Mouse (Mus musculus): ENCODE results near the gene Magohb. TPM values are rescaled to one million over a fixed set of nuclear protein-coding genes. Genes with fewer than 3 reads are reported as not detected.
"Not testable (repeated sequence)": the region's sequence is repeated elsewhere in the genome, so short reads cannot be mapped to it uniquely, and the experiment has no call there.

Magohb gene
- total RNA-seq (2021) = 1 to 10 TPM; 7.7 to 8.9 TPM
- long read RNA-seq, experiment 1, transcript Magohb-201 (5 exons, 767 nt) = major isoform, 8 of 8 reads
- long read RNA-seq, experiment 1, partial matches to known transcripts = 0 of 8 reads
- long read RNA-seq, experiment 1, other reads (novel, unspliced or antisense) = 0 of 8 reads
- long read RNA-seq, experiment 2, transcript Magohb-201 (5 exons, 767 nt) = major isoform, 6 of 6 reads
- long read RNA-seq, experiment 2, partial matches to known transcripts = 0 of 6 reads
- long read RNA-seq, experiment 2, other reads (novel, unspliced or antisense) = 0 of 6 reads

DNA sequence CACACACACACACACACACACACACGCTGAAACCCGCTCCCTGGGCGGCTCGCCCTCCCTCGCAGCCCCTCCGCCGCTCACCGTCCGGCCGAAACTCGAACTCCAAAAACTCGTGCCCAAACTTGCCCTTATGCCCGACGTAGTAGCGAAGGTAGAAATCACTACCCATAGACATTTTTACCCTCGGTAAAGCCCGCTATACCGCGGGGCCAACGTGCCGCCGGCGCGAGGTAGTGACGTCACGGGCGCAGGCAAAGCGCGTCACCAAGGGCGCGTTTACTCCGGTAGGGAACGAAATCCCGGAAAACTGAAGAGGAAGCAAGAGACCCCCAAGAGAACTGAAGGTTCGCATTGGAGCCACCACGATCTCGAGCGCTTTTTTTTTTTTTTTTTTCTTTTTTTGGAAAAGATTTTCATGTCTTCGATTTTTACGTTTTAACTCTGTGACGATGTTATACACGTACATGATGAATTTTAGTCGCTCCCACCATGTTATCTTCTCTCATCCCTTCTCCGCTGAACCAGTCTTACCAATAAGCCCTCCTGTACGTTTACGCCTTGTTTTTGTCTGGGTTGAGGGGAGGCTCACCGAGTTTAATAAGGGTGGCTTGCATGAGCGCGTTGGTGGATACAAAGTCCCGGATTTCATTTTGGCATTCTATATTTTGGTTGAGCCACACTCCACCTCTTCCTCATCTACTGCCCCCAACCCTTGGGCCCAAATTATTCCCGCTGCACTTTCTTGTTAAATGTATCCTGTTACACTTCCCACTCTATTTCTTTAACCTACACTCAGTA, at the start of gene Magohb:
Gene Magohb (minus strand): TSS at position 254 of the 798 bp plus-strand sequence.
- DNase-seq = peak; percentile 84 to 94

DNA sequence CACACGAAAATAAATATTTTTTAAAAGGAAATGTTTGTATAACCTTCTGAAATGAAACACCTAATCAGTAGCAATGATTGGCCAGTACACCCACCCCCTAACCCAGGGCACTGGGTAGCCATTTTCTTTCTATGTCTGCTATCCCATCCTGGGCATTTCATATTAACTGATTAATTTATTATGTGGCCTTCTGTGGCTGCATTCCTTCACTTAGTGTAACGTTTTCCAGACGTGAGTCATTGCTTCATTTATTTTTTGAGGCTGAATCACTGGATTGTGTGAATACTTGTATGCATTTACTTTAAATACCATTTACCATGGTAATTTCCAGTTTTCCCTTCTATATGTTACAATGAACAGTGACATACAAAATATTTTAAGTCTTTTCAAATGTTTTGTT, 47.0 kb upstream of the Magohb start:
- DNase-seq = no peak

DNA sequence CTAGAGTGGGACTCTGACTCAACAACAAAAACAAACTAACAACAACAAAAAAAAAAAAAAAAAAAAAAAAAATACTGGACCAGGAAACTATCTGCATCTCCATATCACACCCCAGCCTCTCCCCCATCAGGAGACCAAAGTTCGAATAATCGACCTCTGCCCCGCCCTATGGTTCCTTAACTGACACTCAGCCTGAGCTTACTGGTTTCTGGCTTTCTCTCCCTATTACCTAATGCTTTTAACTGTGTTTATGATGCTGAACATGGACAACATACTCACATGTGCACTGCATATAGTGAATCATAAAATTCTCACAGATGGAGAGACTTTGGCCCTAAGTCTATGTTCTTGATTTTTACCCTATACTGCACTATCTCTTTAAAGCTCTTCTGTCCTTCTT, 46.3 kb upstream of the Magohb start:
- DNase-seq = no peak

DNA sequence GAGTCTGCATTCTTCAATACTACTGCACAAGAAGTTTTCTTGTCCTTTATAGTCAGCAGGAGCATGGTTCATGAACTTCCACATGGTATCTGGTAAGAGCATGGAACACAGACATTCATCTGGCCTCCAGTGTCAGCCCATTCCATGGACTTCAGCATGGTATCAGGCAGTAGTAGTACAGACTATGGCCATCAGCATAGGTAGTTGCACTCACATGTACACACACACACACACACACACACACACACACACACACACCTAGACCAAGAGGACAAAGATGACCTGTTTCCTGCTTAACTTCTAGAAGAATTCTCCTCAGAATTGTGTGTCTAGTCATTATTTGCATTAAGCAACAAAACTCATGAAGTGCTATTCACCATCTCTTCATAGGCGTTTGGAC, 45.7 kb upstream of the Magohb start:
- no peak for DNase-seq

DNA sequence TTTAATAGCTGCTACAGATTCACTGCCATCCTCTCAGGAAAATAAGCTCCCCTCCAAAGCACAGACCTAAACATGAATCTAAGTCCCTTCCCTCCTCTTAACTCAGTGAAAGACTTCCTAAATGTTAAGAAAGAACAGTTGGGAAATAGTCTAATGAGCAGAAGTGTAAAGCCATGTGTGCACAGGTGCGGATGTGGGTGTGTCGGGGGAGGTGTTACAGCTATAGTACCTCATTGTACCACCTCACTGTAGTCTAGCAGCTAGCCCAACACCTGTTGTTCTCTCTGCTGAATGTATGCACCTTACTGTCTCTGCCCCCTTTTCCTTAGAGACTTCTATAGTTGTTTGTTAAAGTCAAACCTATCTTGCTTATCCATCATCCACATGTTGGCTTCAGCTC, 34.0 kb upstream of the Magohb start:
- no peak for DNase-seq

DNA sequence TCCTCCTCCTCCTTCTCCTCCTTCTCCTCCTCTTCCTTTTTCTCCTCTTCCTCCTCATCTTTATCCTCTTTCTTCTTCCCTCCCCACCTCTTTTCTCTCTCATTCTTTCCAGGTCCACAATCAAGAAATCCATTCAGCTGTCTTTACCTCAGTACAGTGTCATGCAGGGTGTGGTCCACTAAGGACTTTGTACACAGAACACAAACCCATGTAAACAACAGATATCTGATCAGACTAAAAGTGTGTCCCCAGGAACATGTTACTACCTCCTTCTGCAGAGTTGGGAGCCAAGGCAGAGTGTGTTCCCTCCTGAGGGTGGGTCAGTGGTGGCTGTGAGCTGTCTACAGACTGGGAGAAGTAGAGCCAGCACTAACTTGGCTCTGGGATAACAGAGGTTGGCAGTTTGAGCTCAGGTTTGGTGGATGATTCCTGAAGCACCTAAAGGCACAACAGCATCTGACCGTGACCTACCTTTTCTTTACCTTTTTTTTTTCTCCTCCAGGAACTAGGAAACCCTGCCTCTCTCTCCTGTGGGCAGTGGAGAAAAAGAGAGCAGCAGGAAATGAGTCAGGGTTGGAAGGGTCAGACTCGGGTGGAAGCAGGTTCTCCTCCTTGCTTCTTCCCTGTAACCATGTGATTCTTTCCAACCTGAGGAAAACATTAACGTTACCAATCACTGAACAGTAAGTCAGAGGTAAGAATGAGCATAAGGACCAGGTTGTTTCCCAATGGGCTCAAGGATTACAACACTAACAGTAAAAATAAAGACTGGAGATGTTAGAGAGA, 29.0 kb upstream of the Magohb start:
- no peak for DNase-seq

DNA sequence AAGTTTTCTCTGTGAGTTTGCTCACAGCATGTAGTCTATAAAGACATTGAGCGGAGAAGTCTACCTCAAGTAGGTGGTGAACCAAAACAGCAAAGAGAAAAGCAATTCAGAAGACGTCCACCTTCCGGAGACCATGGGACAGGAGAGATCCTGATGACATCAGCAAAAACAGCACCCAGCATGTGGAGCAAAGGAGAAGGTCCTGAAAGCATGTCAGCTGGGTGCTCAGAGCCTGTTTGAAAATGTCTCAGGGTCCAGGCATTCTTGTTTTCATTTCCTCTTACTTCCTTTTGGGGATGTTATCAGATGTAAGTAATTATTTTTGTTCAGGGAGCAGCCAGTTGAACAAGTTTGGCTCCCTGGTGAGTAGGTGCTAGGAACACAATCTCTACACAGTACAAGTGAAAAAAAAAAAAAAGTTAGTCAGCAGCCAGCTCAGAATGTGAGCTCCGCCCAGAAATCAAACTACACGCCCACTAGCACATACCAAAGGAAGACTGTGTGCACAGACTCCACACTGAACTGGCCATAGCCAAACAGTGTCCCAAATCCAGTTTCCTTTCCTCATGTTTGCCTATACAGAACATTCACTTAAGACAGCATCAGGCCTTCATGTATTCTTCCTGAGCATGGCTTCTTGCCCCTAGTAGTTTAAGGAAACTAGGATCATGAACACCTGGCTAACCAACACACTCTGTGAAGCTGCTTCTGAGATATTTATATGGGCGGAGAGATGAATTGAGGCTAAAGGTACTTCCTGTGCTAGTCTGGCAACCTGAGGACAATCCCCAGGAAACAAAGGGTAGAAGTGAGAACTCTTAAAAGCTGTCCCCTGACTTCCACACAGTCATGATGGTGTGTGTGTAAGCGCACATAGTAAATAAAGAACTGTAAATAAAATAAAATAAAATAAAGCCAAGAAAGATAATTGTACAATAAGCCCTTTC, 23.4 kb upstream of the Magohb start:
- DNase-seq = no peak

DNA sequence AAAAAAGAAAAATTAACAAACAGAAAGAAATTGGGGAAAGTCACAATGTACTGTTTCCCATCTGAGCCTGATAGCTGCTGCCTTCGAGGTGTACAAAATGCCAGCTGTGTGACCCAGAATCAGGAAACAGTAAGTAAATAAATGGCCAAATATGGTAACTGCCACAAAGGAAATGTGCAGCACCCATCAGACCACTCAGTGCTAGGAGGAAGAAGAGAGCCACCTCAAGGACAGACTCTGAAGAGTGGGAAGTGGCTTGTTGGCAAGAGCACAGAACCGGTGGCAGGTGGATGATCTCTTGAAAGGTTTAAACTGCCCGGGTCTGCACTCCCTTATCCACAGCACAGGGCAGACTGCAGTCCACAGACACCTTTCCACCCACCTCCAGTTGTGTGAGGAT, 15.0 kb upstream of the Magohb start:
- DNase-seq = no peak

DNA sequence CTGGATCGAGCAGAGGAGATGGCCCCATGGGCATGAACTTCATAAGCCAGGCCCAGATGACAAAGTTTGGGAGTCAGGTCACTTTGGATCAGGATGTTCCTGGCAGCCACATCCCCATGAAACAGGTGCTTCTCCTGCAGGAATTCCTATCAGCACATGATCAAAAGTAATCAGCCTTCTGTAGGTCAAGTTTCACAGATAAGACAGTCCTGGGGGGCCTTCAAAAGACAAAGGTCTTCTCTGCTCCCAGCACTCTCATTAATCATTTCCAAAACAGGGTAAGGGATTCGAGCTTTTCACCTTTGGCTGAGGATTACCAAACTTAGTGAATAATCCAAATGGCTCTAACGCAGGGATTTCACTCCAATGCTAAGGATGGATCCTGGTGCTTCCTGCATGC, 11.7 kb upstream of the Magohb start:
- no peak for DNase-seq

DNA sequence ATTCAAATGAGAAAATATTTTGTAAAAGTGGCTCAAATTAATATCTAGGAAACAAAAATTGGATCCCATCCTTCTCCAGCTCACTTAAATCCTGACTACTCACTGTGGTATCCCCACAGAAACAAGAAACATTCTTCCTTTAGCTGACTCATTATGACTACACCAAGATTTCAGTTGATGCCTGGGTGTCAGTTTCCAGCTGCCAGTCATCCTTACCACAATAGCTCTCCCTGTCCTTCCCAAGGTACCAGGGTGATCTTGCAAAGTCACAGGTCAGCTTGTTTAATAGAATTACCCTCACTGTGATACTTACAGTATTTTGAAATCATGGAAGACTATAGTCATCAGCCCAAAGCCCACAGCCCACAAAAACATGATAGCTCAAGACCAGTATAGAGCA, 5.5 kb upstream of the Magohb start:
- DNase-seq = no peak

DNA sequence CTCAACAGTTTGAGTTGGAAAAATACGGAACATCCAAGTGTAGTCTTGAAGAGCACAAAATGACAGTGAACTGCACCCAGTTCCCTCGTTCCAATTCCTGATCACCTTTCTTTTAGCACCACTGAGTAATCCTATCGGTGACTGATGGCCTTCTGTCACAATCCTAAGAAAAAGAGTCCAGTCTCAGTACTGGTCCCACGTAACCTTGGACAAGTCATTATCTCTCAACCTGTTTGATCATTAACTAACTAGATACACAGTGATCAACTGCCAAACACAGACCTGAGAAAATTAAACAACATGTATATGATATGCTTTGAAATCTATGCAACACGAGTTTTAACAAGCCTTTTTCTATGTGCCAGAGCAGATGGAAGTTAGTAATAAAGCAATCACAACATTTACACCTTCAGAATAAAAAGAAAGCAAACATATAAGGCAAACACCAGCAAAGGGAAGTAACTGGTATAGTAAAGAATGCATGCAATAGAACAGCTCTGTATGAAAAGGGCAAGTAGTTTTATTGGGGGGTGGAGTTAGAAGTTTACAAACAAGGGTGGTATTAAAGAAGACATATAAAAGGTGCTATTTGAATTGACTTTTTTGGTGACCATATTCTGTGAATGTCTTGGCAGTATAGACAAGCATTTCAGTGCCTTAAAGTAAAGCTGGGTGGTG, 1.5 kb upstream of the Magohb start:
- DNase-seq = no peak

DNA sequence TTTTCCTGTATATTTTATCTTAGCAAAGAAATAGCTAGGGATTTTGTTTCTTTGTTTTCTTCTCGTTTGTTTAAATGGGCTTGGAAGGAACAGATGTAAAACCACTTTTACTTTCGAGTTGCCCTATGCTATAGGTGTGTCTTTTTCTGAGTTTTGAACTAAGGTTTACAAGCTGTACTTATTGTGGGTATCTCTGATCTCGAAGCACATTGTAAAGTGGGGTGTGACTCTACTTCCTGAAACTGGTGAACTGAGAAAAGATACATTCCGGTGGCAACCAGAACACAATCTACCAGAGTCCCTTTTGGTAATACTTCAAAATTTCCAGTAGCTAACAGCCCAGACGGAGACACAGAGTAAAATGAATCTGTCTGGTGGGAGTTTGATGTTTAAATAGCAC, 872 bp upstream of the Magohb start:
- no peak for DNase-seq

DNA sequence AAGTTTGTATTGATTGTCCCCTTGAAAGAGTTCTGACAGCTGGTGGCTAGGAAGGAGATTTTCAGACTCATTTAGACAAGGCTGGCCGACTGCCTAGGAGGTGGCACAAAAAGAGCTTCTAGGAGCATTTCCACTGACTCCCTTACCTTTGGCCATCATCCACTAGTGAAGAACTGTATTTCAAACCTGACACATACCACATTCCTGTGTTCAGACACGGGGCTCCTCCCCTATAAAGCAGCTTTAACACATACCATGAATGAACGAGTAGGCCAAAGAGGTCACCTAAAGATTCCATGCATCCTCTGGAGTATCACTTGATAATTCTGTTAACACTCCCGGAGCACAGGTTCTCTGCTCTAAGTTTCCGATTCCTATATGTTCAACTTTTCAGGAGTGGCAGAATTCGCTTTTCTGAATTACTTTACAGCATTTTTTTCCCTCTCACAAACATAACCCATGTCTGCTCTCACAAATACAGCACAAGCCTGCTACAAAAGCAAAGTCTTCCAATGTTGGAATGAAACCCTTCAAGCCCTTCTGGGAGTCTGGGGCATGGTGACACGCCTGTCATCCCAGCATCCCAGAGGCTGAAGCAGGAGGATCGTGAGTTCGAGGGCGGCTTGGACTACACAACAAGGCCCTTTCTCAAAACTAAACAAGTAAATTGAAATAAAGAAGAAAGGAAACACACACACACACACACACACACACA, 611 bp downstream of the Magohb start:
- DNase-seq = peak; percentile 9 to 13

DNA sequence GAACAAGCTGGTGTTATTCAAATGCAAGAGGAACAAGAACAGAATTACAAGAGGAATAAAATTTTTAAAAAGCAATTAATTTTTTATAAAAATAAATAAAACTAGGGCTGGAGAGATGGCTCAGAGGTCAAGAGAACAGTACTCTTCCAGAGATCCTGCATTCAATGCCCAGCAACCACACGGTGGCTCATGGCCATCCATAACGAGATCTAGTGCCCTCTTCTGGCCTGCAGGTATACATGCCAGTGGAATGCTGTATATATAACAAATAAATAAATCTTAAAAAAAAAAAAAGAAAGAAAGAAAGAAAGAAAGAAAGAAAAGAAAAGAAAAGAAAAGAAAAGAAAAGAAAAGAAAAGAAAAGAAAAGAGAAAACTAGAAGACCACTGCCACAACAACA, 2.6 kb downstream of the Magohb start:
- DNase-seq = peak; percentile 20 to 31

DNA sequence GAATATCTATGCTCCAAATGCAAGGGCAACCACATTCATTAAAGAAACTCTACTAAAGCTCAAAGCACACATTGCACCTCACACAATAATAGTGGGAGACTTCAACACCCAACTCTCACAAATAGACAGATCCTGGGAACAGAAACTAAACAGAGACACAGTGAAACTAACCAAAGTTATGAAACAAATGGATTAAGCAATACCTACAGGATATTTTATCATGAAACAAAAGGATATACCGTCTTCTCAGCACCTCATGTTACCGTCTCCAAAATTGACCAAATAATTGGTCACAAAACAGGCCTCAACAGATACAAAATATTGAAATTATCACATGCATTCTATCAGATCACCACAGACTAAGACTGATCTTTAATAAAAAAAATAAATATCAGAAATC, 14.9 kb downstream of the Magohb start:
- DNase-seq = not testable (repeated sequence)

DNA sequence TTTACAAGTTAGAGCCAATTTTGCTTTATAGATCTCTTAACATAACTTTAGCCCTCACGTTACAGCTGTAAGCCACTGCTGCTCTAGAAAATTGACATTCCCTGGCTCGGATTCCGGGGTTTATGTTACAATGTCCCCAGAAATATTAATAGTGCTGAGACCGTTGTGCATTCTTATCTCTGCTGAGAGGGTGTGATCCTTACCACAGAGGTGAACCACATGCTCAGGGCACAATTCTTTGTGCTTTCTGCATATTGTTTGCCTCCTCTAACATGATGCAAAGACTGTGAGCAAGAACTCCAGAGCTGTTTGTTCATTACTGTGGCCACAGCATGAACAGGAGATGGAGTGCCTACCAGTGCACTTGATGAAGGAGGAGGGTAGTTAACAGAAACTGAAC, 16.4 kb downstream of the Magohb start:
- no peak for DNase-seq

DNA sequence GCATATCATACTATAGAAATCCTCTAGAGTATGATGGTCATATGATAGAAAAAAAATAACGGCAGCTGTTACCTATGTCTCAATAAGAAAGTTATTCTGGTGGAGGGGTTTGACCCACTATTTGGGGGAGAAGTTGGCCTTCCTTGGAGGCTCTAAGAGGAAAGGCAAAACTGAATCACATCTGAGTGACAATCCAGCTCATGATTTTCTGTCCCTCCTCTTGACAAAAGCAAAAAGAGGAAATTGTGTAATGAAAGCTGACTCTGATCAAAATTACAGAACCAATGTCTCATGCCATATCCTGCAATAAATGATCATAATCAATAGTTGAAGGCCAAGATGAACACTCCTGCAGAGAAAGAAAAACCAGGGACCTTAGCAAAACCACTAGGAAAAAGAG, 20.7 kb downstream of the Magohb start:
- DNase-seq = no peak

DNA sequence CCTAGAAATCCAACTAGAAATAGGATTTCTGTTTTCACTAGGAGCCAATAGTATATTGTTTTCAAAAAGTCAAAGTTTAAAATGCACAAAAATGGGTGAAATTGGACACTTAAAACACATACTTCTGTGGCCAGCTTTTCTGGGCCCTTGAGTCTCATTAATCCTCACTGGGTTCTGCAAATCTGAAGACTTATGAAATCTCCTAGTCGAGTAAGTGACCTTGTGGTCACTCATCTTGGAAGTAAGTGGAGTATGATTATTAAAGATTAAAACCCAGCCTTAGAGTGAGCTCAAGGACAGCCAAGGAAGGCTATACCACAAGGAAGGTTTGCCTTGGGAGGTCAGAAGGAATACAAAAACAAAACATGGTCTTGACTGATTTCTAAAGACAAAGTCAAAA, 22.7 kb downstream of the Magohb start:
- no peak for DNase-seq

DNA sequence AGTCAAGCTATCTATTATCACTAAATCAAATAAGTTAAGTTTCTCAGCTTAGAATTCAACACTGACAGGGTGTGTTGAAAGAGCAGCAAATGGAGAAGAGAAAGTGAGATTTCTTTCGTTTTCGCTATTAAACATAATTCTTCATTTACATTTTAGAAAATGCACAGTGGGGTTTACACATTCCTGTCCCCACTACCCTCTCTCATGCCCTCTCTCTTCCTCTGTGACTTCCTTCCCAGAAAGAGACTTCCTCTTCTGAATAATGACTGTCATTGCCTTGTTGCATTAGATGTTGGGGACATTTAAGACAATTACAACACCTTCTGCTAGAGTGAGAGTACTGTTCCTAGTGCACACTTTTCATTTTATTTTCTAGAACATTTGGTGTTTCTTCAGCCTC, 23.4 kb downstream of the Magohb start:
- no peak for DNase-seq

DNA sequence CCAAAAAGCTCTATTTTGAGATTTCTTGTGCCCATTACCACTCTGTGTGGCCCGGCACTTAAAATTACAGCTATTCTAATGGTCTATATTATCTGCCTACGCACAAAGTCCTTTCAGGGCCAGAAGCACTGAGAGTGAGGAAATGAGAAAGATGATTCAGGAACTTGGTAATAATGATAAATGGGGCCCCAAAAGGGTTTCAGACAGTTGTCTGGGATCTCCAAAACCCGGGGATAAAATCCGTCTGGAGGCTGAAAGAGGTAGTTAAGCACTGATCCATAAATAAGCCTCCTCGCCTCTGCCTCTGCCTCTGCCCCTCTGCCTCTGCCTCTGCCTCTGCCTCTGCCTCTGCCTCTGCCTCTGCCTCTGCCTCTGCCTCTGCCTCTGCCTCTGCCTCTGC, 28.9 kb downstream of the Magohb start:
- DNase-seq = no peak

DNA sequence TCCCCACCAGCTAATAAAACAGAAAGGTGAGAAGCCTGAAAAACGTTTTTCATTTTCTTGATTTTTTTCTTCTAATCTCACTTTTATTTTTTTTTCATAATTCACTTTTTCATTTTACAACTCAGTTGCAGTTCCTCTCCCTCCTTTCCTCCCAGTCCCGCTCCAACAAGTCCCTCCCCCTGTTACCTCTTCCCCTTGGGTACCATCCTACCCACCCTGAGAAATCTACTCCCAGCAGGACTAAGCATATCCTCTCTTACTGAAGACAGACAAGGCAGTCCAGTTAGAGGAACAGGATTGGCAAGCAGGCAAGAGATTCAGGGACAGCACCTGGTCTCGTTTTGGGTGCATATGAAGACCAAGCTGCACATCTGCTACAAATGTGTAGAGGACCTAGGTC, 30.3 kb downstream of the Magohb start:
- DNase-seq = no peak
